Mouse (Mus musculus) spleen, postnatal 0 days (tissue): Measurements from ENCODE around the gene Oosp2. TPM values are rescaled to one million over a fixed set of nuclear protein-coding genes. Genes with fewer than 3 reads are reported as not detected.

ENCODE experiments used
- polyA plus RNA-seq: library from polyadenylated mRNA; unstranded; fragments of >200 nt; fragmentation: Nextera tagmentation; extraction: Ambion mirVana; gene quantifications from 2 replicates; pipeline ENCODE4 v1.2.1, GENCODE M21; 2015

Gene Oosp2
- polyA plus RNA-seq: 0.32 and 0.40 TPM in 2 replicates

GRCm38 (mm10) chr19:11660459-11660858, at the start of gene Oosp2:
Gene Oosp2, minus strand, starts transcription at chr19:11660559.

GRCm38 (mm10) chr19:11696755-11697154, 36.4 kb upstream of the Oosp2 start, which contains the start of gene Oosp3:
Gene Oosp3, plus strand, starts transcription at chr19:11697055.

DNA sequence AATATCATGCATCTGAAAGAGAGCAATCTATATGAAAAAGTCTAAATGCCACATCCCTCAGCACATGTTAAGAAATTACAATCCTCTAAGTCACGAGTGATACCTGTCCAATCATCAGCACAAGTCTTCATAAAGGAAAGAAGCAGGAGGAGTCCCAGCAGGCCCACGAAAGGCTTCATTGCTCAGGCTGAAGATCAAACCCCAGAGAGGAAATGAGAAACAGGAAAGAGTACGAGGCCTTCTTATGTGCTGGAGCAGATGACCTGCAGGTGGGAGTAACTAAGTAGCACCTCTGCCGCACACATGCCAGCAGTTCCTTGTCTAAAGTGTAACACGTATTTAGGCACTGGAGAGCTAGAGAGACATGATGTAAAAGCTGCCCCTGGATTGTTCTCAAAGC, 30.5 kb upstream of the Oosp2 start, which contains the start of gene Oosp1:
TSS of gene Oosp1 (minus strand) at position 312 of the 400 bp plus-strand sequence.

DNA sequence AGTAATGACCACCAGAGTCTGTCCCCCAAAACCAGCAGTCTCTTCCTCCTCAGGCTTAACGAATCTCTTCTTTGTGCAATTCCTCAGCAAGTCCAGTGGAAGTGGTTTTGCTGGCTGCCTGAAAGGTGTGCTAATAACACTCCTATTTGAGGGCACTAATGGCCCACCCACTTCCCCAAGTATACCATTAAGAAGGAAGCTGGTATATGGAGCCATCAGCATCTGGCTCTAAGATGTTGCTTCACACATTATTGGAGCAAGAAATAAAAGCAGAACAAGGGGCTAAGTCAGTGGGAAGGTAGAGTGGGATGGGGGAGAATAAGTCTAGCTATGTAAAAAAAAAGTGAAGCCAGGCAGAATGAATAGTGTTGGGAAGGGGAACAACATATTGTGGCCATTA, 19.6 kb downstream of the Oosp2 start, which contains the start of gene Ms4a3:
TSS of gene Ms4a3 (minus strand) at position 120 of the 400 bp plus-strand sequence.

GRCm38 (mm10) chr19:11623551-11623950, 36.8 kb downstream of the Oosp2 start, which contains the start of gene Ms4a2:
Gene Ms4a2, minus strand, starts transcription at chr19:11623719.

DNA sequence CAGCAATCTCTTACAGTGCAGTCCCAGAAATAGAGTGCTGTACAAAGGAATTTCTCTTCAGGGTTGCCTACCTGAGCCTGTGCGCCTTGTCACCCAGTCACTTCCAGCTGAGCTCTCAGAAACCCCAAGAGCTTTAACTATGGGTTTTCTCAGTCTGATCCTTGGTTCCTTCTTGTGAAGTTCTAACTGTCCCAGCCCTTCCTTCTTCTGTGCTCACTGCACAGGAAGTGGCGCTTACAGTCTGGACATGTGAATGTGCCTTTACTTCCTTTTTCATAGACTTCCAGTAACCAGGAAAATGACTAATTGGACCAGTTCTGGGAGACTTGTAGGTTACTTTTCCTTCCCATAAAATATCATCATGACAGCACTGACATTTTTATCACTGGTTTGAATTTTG, 55.8 kb downstream of the Oosp2 start, which contains the start of gene Ms4a6d:
TSS of gene Ms4a6d (minus strand) at position 247 of the 400 bp plus-strand sequence.

Other genes starting within 250 kb of the Oosp2 start
- gene Ms4a4b, start 217.0 kb downstream of the Oosp2 start, polyA plus RNA-seq: 7.8 and 15.8 TPM in 2 replicates
- 19.5 and 30.6 TPM in 2 replicates for gene Ms4a6c, start 191.2 kb downstream of the Oosp2 start, polyA plus RNA-seq
- gene Gm8369, start 174.6 kb downstream of the Oosp2 start, polyA plus RNA-seq: 2.3 and 3.2 TPM in 2 replicates
- gene Ms4a6b, start 144.0 kb downstream of the Oosp2 start, polyA plus RNA-seq: 5.4 and 10.0 TPM in 2 replicates
- 4.6 and 6.3 TPM in 2 replicates for gene Ms4a4d, start 123.8 kb downstream of the Oosp2 start, polyA plus RNA-seq
- 7.3 and 9.4 TPM in 2 replicates for gene Ms4a6d, start 55.7 kb downstream of the Oosp2 start, polyA plus RNA-seq
- 3.8 and 6.4 TPM in 2 replicates for gene Ms4a2, start 36.8 kb downstream of the Oosp2 start, polyA plus RNA-seq
- 55.4 and 73.6 TPM in 2 replicates for gene Ms4a3, start 19.7 kb downstream of the Oosp2 start, polyA plus RNA-seq
- gene Oosp1, start 30.6 kb upstream of the Oosp2 start, polyA plus RNA-seq: 0.35 TPM in 1 of 2 replicates, not detected in the other
- not detected in 2 replicates for gene Oosp3, start 36.5 kb upstream of the Oosp2 start, polyA plus RNA-seq
- 0.13 TPM in 1 of 2 replicates, not detected in the other for gene Gif, start 87.0 kb upstream of the Oosp2 start, polyA plus RNA-seq
- 39.4 and 45.3 TPM in 2 replicates for gene Mrpl16, start 109.8 kb upstream of the Oosp2 start, polyA plus RNA-seq
- gene Stx3, start 158.8 kb upstream of the Oosp2 start, polyA plus RNA-seq: 5.2 and 5.9 TPM in 2 replicates
- not detected in 2 replicates for gene Olfr1417, start 178.7 kb upstream of the Oosp2 start, polyA plus RNA-seq
- not detected in 2 replicates for gene Olfr1418, start 200.5 kb upstream of the Oosp2 start, polyA plus RNA-seq
- gene Olfr1419, start 214.5 kb upstream of the Oosp2 start, polyA plus RNA-seq: not detected in 2 replicates
- 0.11 TPM in 1 of 2 replicates, not detected in the other for gene Olfr1420, start 226.0 kb upstream of the Oosp2 start, polyA plus RNA-seq